Mouse (Mus musculus): ENCODE measurements around the gene Itih1.

DNA sequence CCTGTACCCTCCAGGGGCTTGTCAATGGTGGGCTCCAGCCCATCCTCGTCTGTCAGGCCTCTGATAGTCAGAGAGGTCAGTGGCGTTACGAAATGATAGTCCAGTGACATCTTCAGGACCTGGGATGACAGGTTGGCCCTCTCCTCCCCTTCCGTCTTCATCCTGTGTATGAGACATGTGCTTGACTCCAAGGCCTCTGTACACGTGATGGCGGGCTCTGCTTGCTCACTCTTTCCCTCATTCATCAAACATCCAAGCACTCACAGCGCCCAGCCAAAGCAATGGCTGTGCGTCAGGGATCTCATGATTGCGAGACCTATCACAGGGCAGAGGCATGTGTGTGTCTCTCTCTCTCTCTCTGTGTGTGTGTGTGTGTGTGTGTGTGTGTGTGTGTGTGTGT, 9.7 kb downstream of the Itih1 start:
- no peak for TF ChIP-seq TAL1 (IDR thresholded peaks at IDR 0.05; ENCODE audit: low read length)
- no peak for TF ChIP-seq GATA1 (IDR thresholded peaks at IDR 0.05; ENCODE audit: low read length)

Measured in erythroblast, embryonic 14.5 days (primary cell).